Mouse (Mus musculus) cortical plate, adult 2 months (tissue): Measurements from ENCODE around the gene B230217C12Rik. TPM values are rescaled to one million over a fixed set of nuclear protein-coding genes. Genes with fewer than 3 reads are reported as not detected.

Experiments
- H3K27ac ChIP-seq: fragments of 200-500 bp; 2 replicates; pipeline ENCODE4 v1.5.1; 2012; ENCODE audit warnings: low read length, control low read depth, inconsistent platforms; ENCODE audit not compliant: insufficient read depth
- H3K4me1 ChIP-seq: fragments of 200-500 bp; 2 replicates; pipeline ENCODE4 v1.6.1; 2011; ENCODE audit warnings: low read length; ENCODE audit not compliant: control insufficient read depth, insufficient read depth
- H3K4me3 ChIP-seq: fragments of 200-500 bp; 2 replicates; pipeline ENCODE4 v1.5.1; 2011; ENCODE audit warnings: mild to moderate bottlenecking, low read length, control low read depth; ENCODE audit not compliant: insufficient read depth
- CTCF ChIP-seq: fragments of 200-500 bp; IDR thresholded peaks from 2 replicates; pipeline ENCODE4 v1.5.1; 2011; ENCODE audit warnings: mild to moderate bottlenecking, control low read depth, low read length; ENCODE audit not compliant: insufficient read depth; ENCODE audit errors: extremely low read depth
- POLR2A ChIP-seq: fragments of 200-500 bp; IDR thresholded peaks from 2 replicates; pipeline ENCODE4 v1.6.1; 2011; ENCODE audit warnings: mild to moderate bottlenecking, low read length, control low read depth; ENCODE audit not compliant: insufficient read depth; ENCODE audit errors: extremely low read depth
- polyA plus RNA-seq: library from polyadenylated mRNA; depleted of rRNA; stranded (reverse); fragments of >200 nt; gene quantifications from 2 replicates; pipeline ENCODE4 v1.2.3, GENCODE M21; 2012; rRNA removed

Gene B230217C12Rik
- polyA plus RNA-seq, 1 experiment = 122 TPM

GRCm38 (mm10) chr11:97874396-97874795 is 33.8 kb downstream of the B230217C12Rik start:
- H3K4me1 ChIP-seq = no peaks in the 10 kb centered on the region; the same call in 1 of the 2 replicates
- no peak for TF ChIP-seq CTCF
- TF ChIP-seq POLR2A = no peak
- no peak overlapping the region for H3K4me3 ChIP-seq
- no peak overlapping the region for H3K27ac ChIP-seq

GRCm38 (mm10) chr11:97877341-97877740 is 36.8 kb downstream of the B230217C12Rik start:
- no peak for TF ChIP-seq CTCF
- TF ChIP-seq POLR2A = no peak
- H3K4me3 ChIP-seq = no peak overlapping the region
- H3K4me1 ChIP-seq = no peaks in the 10 kb centered on the region; the same call in 1 of the 2 replicates
- H3K27ac ChIP-seq = no peak overlapping the region

GRCm38 (mm10) chr11:97880362-97880761 is 39.8 kb downstream of the B230217C12Rik start:
- H3K4me1 ChIP-seq = no peaks in the 10 kb centered on the region
- no peak for TF ChIP-seq CTCF
- TF ChIP-seq POLR2A = no peak
- no peak overlapping the region for H3K27ac ChIP-seq
- no peak overlapping the region for H3K4me3 ChIP-seq

- peak overlapping the region; percentile 40 for H3K4me3 ChIP-seq
- TF ChIP-seq CTCF (no peak), POLR2A (no peak)
- H3K4me1 ChIP-seq = no peaks in the 10 kb centered on the region
- no peak overlapping the region for H3K27ac ChIP-seq
These were observed 43.0 kb downstream of the B230217C12Rik start for GRCm38 (mm10) chr11:97883542-97883917.

GRCm38 (mm10) chr11:97883918-97884600 is 43.5 kb downstream of the B230217C12Rik start, which contains the start of gene Fbxo47:
TSS of gene Fbxo47 (minus strand) at chr11:97884154.
- TF ChIP-seq CTCF = peak; percentile 32; the same call in 1 of the 2 replicates
- TF ChIP-seq POLR2A = no peak; the same call in 1 of the 2 replicates
- no peaks in the 10 kb centered on the region for H3K4me1 ChIP-seq
- 0 out of 2 replicates have a peak within 1 kb of the TSS, but pooled peaks have one; percentile 27 for H3K27ac ChIP-seq
- H3K4me3 ChIP-seq = peak within 1 kb of the TSS; percentile 40

- TF ChIP-seq CTCF (no peak), POLR2A (no peak)
- Histone ChIP-seq H3K4me1 (no peaks in the 10 kb centered on the region), H3K4me3 (peak overlapping the region; percentile 40), H3K27ac (no peak overlapping the region)
These were observed 44.1 kb downstream of the B230217C12Rik start for GRCm38 (mm10) chr11:97884601-97885185.

GRCm38 (mm10) chr11:97885296-97885915 is 44.8 kb downstream of the B230217C12Rik start:
- Histone ChIP-seq H3K4me1 (no peaks in the 10 kb centered on the region), H3K27ac (no peak overlapping the region), H3K4me3 (no peak overlapping the region)
- TF ChIP-seq CTCF (no peak), POLR2A (no peak)

- Histone ChIP-seq H3K4me3 (no peak overlapping the region), H3K27ac (no peak overlapping the region), H3K4me1 (no peaks in the 10 kb centered on the region)
- TF ChIP-seq POLR2A (no peak), CTCF (no peak)
These were observed 51.2 kb downstream of the B230217C12Rik start for GRCm38 (mm10) chr11:97891821-97892220.

Other genes starting within 250 kb of the B230217C12Rik start
- 89.5 and 95.2 TPM in 2 replicates for gene Epop, start 211.1 kb upstream of the B230217C12Rik start, polyA plus RNA-seq
- gene Mllt6, start 177.4 kb upstream of the B230217C12Rik start, polyA plus RNA-seq = 78.5 and 83.4 TPM in 2 replicates
- gene Cisd3, start 155.0 kb upstream of the B230217C12Rik start, polyA plus RNA-seq = 59.9 and 65.5 TPM in 2 replicates
- 64.1 and 72.2 TPM in 2 replicates for gene Pcgf2, start 140.3 kb upstream of the B230217C12Rik start, polyA plus RNA-seq
- 249 and 256 TPM in 2 replicates for gene Psmb3, start 137.4 kb upstream of the B230217C12Rik start, polyA plus RNA-seq
- 64.7 and 67.2 TPM in 2 replicates for gene Pip4k2b, start 96.1 kb upstream of the B230217C12Rik start, polyA plus RNA-seq
- gene Cwc25, start 74.2 kb upstream of the B230217C12Rik start, polyA plus RNA-seq = 16.4 TPM in 2 replicates
- gene 1700001P01Rik, start 64.9 kb upstream of the B230217C12Rik start, polyA plus RNA-seq = 0.76 and 1.6 TPM in 2 replicates
- 287 and 301 TPM in 2 replicates for gene Rpl23, start 58.3 kb upstream of the B230217C12Rik start, polyA plus RNA-seq
- gene Lasp1, start 41.8 kb upstream of the B230217C12Rik start, polyA plus RNA-seq = 130 and 132 TPM in 2 replicates
- 1.3 and 1.6 TPM in 2 replicates for gene Fbxo47, start 43.4 kb downstream of the B230217C12Rik start, polyA plus RNA-seq
- 28.6 and 29.2 TPM in 2 replicates for gene Plxdc1, start 145.7 kb downstream of the B230217C12Rik start, polyA plus RNA-seq
- 2.2 and 2.6 TPM in 2 replicates for gene Arl5c, start 155.4 kb downstream of the B230217C12Rik start, polyA plus RNA-seq
- 114 and 117 TPM in 2 replicates for gene Cacnb1, start 182.3 kb downstream of the B230217C12Rik start, polyA plus RNA-seq
- gene Rpl19, start 185.9 kb downstream of the B230217C12Rik start, polyA plus RNA-seq = 880 and 901 TPM in 2 replicates
- 49.7 and 51.6 TPM in 2 replicates for gene Stac2, start 212.7 kb downstream of the B230217C12Rik start, polyA plus RNA-seq